Mouse (Mus musculus) midbrain, embryonic 11.5 days (tissue): Measurements from ENCODE around the gene Arel1. TPM values are rescaled to one million over a fixed set of nuclear protein-coding genes. Genes with fewer than 3 reads are reported as not detected.

Source experiments
- ATAC-seq: fragments of 200-750 bp; cut with Nextera tagmentation; 2 replicates; pipeline ENCODE4 v1.8.0; 2017; ENCODE audit warnings: moderate TSS enrichment, moderate library complexity; ENCODE audit not compliant: low FRiP score
- DNase-seq: peaks from one replicate; pipeline ENCODE4 v3.0.0; 2015; ENCODE audit warnings: low spot score; ENCODE audit errors: missing footprints
- H3K27ac ChIP-seq: fragments of 300-500 bp; sonication (generic); 2 replicates; pipeline ENCODE4 v1.5.1; 2014; ENCODE audit warnings: low read depth, low read length
- H3K27me3 ChIP-seq: fragments of 300-500 bp; sonication (generic); 2 replicates; pipeline ENCODE4 v1.6.1; 2014; ENCODE audit warnings: mild to moderate bottlenecking, low read length, moderate library complexity, mixed read lengths; ENCODE audit not compliant: control insufficient read depth, insufficient read depth
- H3K36me3 ChIP-seq: fragments of 300-500 bp; sonication (generic); 2 replicates; pipeline ENCODE4 v1.6.1; 2014; ENCODE audit warnings: mild to moderate bottlenecking, low read length, moderate library complexity, mixed read lengths; ENCODE audit not compliant: control insufficient read depth, insufficient read depth
- H3K4me1 ChIP-seq: fragments of 300-500 bp; sonication (generic); 2 replicates; pipeline ENCODE4 v1.6.1; 2014; ENCODE audit warnings: low read length; ENCODE audit not compliant: control insufficient read depth, insufficient read depth
- H3K4me2 ChIP-seq: fragments of 300-500 bp; sonication (generic); 2 replicates; pipeline ENCODE4 v1.6.1; 2014; ENCODE audit warnings: mild to moderate bottlenecking, moderate library complexity
- H3K4me3 ChIP-seq: fragments of 300-500 bp; sonication (generic); 2 replicates; pipeline ENCODE4 v1.5.1; 2014; ENCODE audit warnings: low read depth, low read length
- H3K9ac ChIP-seq: fragments of 300-500 bp; sonication (generic); 2 replicates; pipeline ENCODE4 v1.6.1; 2014; ENCODE audit warnings: low read length
- H3K9me3 ChIP-seq: fragments of 300-500 bp; sonication (generic); 2 replicates; pipeline ENCODE4 v1.6.1; 2016; ENCODE audit warnings: low read length; ENCODE audit not compliant: control insufficient read depth
- WGBS: fragments of 180-500 bp; shearing (Covaris S2); extraction: QIAGEN DNeasy Blood & Tissue Kit; methylation state at CpG from one replicate; pipeline ENCODE4 v1.1.7; 2014; 5-methylcytosine and 5-hydroxymethylcytosine counted together
- polyA plus RNA-seq: library from polyadenylated mRNA; unstranded; fragments of >200 nt; fragmentation: Nextera tagmentation; extraction: Ambion mirVana; gene quantifications from 2 replicates; pipeline ENCODE4 v1.2.1, GENCODE M21; 2014

The Arel1 gene
- polyA plus RNA-seq, 1 experiment from 2014 or later: 24.3 TPM

DNA sequence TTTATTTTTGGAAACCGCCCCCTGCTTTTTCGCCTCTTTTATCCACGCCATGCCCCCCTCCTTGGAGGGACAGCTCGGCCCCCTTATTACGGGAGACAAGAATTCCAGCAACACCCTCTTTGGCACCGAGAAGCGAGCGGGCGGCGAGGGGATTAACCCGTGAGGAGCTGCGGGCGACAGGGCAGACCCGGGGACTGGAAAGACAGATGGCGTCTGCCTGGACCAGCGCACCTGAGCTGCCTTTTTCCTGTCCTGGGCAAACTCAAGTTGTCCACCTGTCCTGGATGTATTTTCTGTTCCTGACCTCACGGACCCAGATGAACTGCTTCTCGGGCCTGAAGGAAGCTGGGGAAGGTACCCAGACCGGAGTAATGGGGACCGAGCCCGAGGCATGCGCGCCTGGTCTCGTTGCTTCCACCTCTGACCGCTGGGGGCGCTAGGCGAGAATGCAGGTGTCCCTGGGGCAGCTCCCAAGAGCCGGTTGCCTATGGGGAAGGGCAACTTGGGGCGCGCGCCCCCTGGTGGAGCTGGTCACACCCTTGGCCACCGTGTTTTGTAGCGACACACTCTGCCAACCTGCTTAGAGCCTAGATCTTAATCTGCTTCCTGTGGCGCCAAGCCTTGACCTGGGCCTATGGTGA is 94.1 kb downstream of the Arel1 start, which contains the start of gene Ltbp2:
Gene Ltbp2, minus strand, starts transcription at position 52 of the 641 bp plus-strand sequence.
- Histone ChIP-seq H3K9ac (no peak within 1 kb of the TSS), H3K27me3 (peaks cover 39% of the 10 kb centered on the region), H3K4me2 (peak within 1 kb of the TSS; percentile 34), H3K4me3 (peak within 1 kb of the TSS; percentile 18), H3K4me1 (peaks cover 8% of the 10 kb centered on the region), H3K27ac (no peak within 1 kb of the TSS), H3K9me3 (no peaks in the 10 kb centered on the region), H3K36me3 (no peaks in the 10 kb centered on the region)
- ATAC-seq (0 out of 2 replicates have a peak, but pooled peaks have one; percentile 40), DNase-seq (peak; percentile 95)
- WGBS: 3% methylated on average over 34 of the region's 34 CpGs

DNA sequence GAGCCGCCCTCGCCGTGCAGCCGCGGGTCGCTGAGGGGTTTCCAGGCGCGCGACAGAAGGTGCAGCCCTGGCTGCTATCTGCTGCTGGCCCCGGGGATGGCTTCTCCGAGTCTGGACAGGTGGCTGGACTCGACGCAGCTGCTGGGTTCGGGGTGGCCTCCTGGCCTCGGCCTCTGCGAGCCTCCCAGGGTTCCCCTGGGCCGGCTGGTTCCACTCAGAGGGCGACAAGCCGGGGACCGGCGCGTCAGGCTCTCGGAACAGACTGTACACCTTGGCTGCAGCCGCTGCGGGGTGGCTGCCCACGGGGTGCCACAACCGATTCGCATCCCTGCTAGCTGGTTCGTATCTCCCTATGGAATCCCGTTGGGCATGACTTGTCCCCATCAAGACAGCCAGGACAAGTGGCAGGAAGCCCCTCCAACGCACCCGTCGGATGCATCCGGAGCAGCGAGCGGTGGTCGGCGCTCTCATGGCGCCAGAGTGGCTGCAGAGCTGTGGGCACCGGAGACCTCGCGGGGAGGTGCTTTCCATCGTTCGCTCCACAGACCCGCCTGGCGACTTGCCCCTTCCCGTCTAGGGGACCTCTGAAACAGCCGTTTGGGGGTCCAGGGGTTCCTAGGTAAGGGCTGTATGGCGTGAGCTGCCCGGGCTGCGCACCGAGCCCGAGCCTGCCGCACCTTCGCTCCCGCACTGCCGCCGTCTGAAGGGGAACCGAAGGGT is 94.8 kb downstream of the Arel1 start:
- Histone ChIP-seq H3K9me3 (no peaks in the 10 kb centered on the region), H3K4me2 (peak overlapping the region; percentile 34), H3K4me3 (peak overlapping the region; percentile 18), H3K9ac (no peak overlapping the region), H3K36me3 (no peaks in the 10 kb centered on the region), H3K27ac (no peak overlapping the region), H3K4me1 (peaks cover 8% of the 10 kb centered on the region), H3K27me3 (peaks cover 39% of the 10 kb centered on the region)
- ATAC-seq (no peak), DNase-seq (peak; percentile 91)
- 3% methylated on average over 59 of the region's 59 CpGs for WGBS

DNA sequence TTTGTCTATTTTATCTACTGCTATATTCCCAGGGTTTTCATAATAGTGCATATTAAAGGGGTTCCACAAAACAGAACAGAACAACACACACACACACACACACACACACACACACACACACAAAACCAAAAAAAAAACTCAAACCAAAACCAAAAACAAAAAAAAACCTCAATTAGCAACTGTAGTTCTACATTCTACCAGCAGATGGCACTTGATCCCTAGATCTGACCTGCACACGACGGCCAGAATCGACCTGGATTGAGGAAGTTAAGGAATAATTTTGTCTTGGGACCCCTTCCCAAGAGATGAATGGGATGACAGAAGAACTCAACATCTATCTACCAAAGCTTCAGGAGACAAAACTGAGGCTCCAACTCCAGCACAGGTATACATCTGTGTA is 97.3 kb downstream of the Arel1 start:
- H3K4me3 ChIP-seq: no peak overlapping the region
- peaks cover 39% of the 10 kb centered on the region for H3K27me3 ChIP-seq
- no peak overlapping the region for H3K9ac ChIP-seq
- no peak overlapping the region for H3K4me2 ChIP-seq
- ATAC-seq (no peak), DNase-seq (peak; percentile 94)
- WGBS: 1% methylated on average over 3 of the region's 3 CpGs
- H3K9me3 ChIP-seq: no peaks in the 10 kb centered on the region
- H3K27ac ChIP-seq: no peak overlapping the region
- no peaks in the 10 kb centered on the region for H3K36me3 ChIP-seq
- peaks cover 8% of the 10 kb centered on the region for H3K4me1 ChIP-seq

DNA sequence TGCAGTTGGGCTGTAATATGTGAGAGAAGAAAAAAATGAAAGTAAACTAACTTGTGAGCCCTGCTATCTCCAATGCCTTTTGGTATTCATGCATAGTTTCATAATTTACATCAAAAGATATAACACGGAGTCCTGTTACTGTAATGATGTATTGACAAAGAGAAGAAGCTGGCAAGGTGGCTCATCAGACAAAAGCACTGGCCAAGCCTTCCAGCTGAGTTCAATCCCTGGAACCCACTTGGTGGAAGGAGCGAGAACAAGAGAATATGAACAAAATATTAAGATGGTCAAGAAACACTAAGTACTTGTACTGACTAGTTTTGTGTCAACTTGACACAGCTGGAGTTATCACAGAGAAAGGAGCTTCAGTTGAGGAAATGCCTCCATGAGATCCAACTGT is 98.4 kb downstream of the Arel1 start:
- peaks cover 8% of the 10 kb centered on the region for H3K4me1 ChIP-seq
- no peak overlapping the region for H3K4me3 ChIP-seq
- H3K4me2 ChIP-seq: no peak overlapping the region
- 70% methylated on average over 2 of the region's 2 CpGs for WGBS
- no peaks in the 10 kb centered on the region for H3K36me3 ChIP-seq
- DNase-seq: peak; percentile 82
- H3K27ac ChIP-seq: no peak overlapping the region
- H3K27me3 ChIP-seq: peaks cover 38% of the 10 kb centered on the region
- no peak for ATAC-seq
- H3K9ac ChIP-seq: no peak overlapping the region
- H3K9me3 ChIP-seq: no peaks in the 10 kb centered on the region

Other genes with a start within 250 kb of the Arel1 start
- 97.2 and 102 TPM in 2 replicates for gene Npc2, start 197.7 kb downstream of the Arel1 start, polyA plus RNA-seq
- gene Isca2, start 197.6 kb downstream of the Arel1 start, polyA plus RNA-seq: 162 and 171 TPM in 2 replicates
- 0.05 TPM in 1 of 2 replicates, not detected in the other for gene Ltbp2, start 94.4 kb downstream of the Arel1 start, polyA plus RNA-seq
- 160 and 164 TPM in 2 replicates for gene Fcf1, start within 50 bp of the Arel1 start, polyA plus RNA-seq
- gene Ylpm1, start 25.4 kb upstream of the Arel1 start, polyA plus RNA-seq: 44.4 and 46.4 TPM in 2 replicates
- 2.6 and 3.6 TPM in 2 replicates for gene Prox2, start 139.9 kb upstream of the Arel1 start, polyA plus RNA-seq
- gene Dlst, start 139.9 kb upstream of the Arel1 start, polyA plus RNA-seq: 93.9 and 97.0 TPM in 2 replicates
- gene Rps6kl1, start 180.4 kb upstream of the Arel1 start, polyA plus RNA-seq: 1.9 and 2.1 TPM in 2 replicates
- gene Pgf, start 206.9 kb upstream of the Arel1 start, polyA plus RNA-seq: 2.5 and 2.9 TPM in 2 replicates
- 91.5 and 93.6 TPM in 2 replicates for gene Eif2b2, start 248.6 kb upstream of the Arel1 start, polyA plus RNA-seq